In genomic region chr2:117040211-117040610, GRCm38 (mm10) we compare ENCODE assay signal across 25 mouse cellular contexts.
A peak's percentile ranks its signal among the peaks of the same experiment; 100 is the strongest.
DNase-seq lines count a peak whose midpoint lies in the region; ATAC-seq and TF ChIP-seq lines count a peak whose summit lies in the region.
"Had no signal": no experiment of that assay in that cellular context is flagged by ENCODE, and none has a peak within 500 bp of the region (broad histone marks: within the 10 kb centered on the region; RNA-seq: fewer than 3 reads in every experiment).

No protein-coding gene starts in this region.

- no peaks in the 10 kb centered on the region for H3K27me3 ChIP-seq in embryonic facial prominence, embryonic 13.5 days
- H3K27me3 ChIP-seq in embryonic facial prominence, embryonic 10.5 days (replicated peaks; ENCODE audit: low read depth, poor library complexity, severe bottlenecking) = no peaks in the 10 kb centered on the region
- no peaks in the 10 kb centered on the region for H3K27me3 ChIP-seq in kidney, postnatal 0 days (ENCODE audit: insufficient read depth, low read length)
- no peaks in the 10 kb centered on the region for H3K27me3 ChIP-seq in kidney, embryonic 14.5 days (ENCODE audit: control insufficient read depth, insufficient read depth, low read length)
- H3K27me3 ChIP-seq: CH12.LX; heart, embryonic 12.5 days; neural tube, embryonic 12.5 days had no signal

- H3K4me3 ChIP-seq in embryonic facial prominence, embryonic 13.5 days = no peak overlapping the region
- no peak overlapping the region for H3K4me3 ChIP-seq in embryonic facial prominence, embryonic 10.5 days
- no peak overlapping the region for H3K4me3 ChIP-seq in kidney, postnatal 0 days (replicated peaks; ENCODE audit: low read depth, low read length)
- no peak overlapping the region for H3K4me3 ChIP-seq in kidney, embryonic 14.5 days (ENCODE audit: low read length)
- H3K4me3 ChIP-seq: heart, embryonic 12.5 days; neural tube, embryonic 12.5 days had no signal

- no peak overlapping the region for H3K4me2 ChIP-seq in embryonic facial prominence, embryonic 13.5 days
- no peak overlapping the region for H3K4me2 ChIP-seq in kidney, postnatal 0 days (ENCODE audit: low read length)
- no peak overlapping the region for H3K4me2 ChIP-seq in kidney, embryonic 14.5 days (replicated peaks; ENCODE audit: low read depth, low read length)
- H3K4me2 ChIP-seq: heart, embryonic 12.5 days; neural tube, embryonic 12.5 days had no signal

- no peaks in the 10 kb centered on the region for H3K9me3 ChIP-seq in embryonic facial prominence, embryonic 13.5 days
- H3K9me3 ChIP-seq in embryonic facial prominence, embryonic 10.5 days = no peaks in the 10 kb centered on the region
- H3K9me3 ChIP-seq in kidney, postnatal 0 days (replicated peaks; ENCODE audit: low read length) = no peaks in the 10 kb centered on the region
- no peaks in the 10 kb centered on the region for H3K9me3 ChIP-seq in kidney, embryonic 14.5 days (ENCODE audit: control insufficient read depth, low read length)
- H3K9me3 ChIP-seq: heart, embryonic 12.5 days; neural tube, embryonic 12.5 days had no signal

- WGBS in embryonic facial prominence, embryonic 13.5 days = 25% methylated on average over 3 of the region's 3 CpGs
- WGBS in embryonic facial prominence, embryonic 10.5 days = 53% methylated on average over 3 of the region's 3 CpGs
- WGBS in kidney, postnatal 0 days = 36% methylated on average over 3 of the region's 3 CpGs
- 31% methylated on average over 3 of the region's 3 CpGs for WGBS in kidney, embryonic 14.5 days

- H3K4me1 ChIP-seq in embryonic facial prominence, embryonic 13.5 days = peaks cover 37% of the 10 kb centered on the region
- peaks cover 44% of the 10 kb centered on the region for H3K4me1 ChIP-seq in embryonic facial prominence, embryonic 10.5 days
- H3K4me1 ChIP-seq in kidney, postnatal 0 days (replicated peaks; ENCODE audit: insufficient read depth, low read length) = no peaks in the 10 kb centered on the region; the same call in 1 of the 2 replicates
- H3K4me1 ChIP-seq in kidney, embryonic 14.5 days (ENCODE audit: control insufficient read depth, insufficient read depth, low read length) = no peaks in the 10 kb centered on the region

- ATAC-seq in embryonic facial prominence, embryonic 13.5 days (ENCODE audit: insufficient number of reproducible peaks, insufficient read depth, low FRiP score, low TSS enrichment, low read depth) = no peak
- ATAC-seq in kidney, postnatal 0 days (replicated peaks; ENCODE audit: low FRiP score, low read depth) = no peak
- ATAC-seq in kidney, embryonic 14.5 days (ENCODE audit: low FRiP score, low TSS enrichment) = no peak
- ATAC-seq: forebrain, embryonic 14.5 days; intestine, embryonic 16.5 days had no signal

- TF ChIP-seq CTCF in kidney, postnatal 0 days (IDR thresholded peaks at IDR 0.05; ENCODE audit: low read depth) = no peak

- no peak for DNase-seq in embryonic facial prominence, embryonic 10.5 days (ENCODE audit: low spot score)
- DNase-seq in kidney, postnatal 0 days (ENCODE audit: low spot score) = peak; percentile 27
- peak; percentile 44 for DNase-seq in brain, adult 2 months (ENCODE audit: low read depth, low spot score)
- DNase-seq in embryo, embryonic 9.5 days (ENCODE audit: extremely low spot score) = peak; percentile 40
- DNase-seq in urinary bladder, postnatal 4 days (ENCODE audit: low spot score in 2 of 2) = no peak
- DNase-seq: adrenal gland, adult 8-10 months; cerebellum, adult 11 months; cerebellum, adult 9-10 months; cerebellum, postnatal 36 days; gastrocnemius, postnatal 14 days; heart, postnatal 10 days; kidney, adult 8-10 months; kidney, postnatal 25 days; liver; lung, adult 2 months; lung, postnatal 10 days had no signal

- peak overlapping the region; percentile 66 for H3K27ac ChIP-seq in embryonic facial prominence, embryonic 13.5 days
- H3K27ac ChIP-seq in embryonic facial prominence, embryonic 10.5 days (replicated peaks) = no peak overlapping the region
- no peak overlapping the region for H3K27ac ChIP-seq in kidney, postnatal 0 days
- H3K27ac ChIP-seq in kidney, embryonic 14.5 days (ENCODE audit: low read depth, low read length) = no peak overlapping the region
- H3K27ac ChIP-seq: liver, embryonic 14.5 days; macrophage; neural tube, embryonic 12.5 days had no signal

- no peaks in the 10 kb centered on the region for H3K36me3 ChIP-seq in embryonic facial prominence, embryonic 13.5 days
- H3K36me3 ChIP-seq in embryonic facial prominence, embryonic 10.5 days (replicated peaks) = no peaks in the 10 kb centered on the region
- no peaks in the 10 kb centered on the region for H3K36me3 ChIP-seq in kidney, postnatal 0 days (ENCODE audit: insufficient read depth, low read length)
- no peaks in the 10 kb centered on the region for H3K36me3 ChIP-seq in kidney, embryonic 14.5 days (ENCODE audit: control insufficient read depth, insufficient read depth, low read length)
- H3K36me3 ChIP-seq: heart, embryonic 12.5 days; neural tube, embryonic 12.5 days had no signal

- no peak overlapping the region for H3K9ac ChIP-seq in embryonic facial prominence, embryonic 13.5 days
- no peak overlapping the region for H3K9ac ChIP-seq in kidney, postnatal 0 days (ENCODE audit: low read depth, low read length)
- no peak overlapping the region for H3K9ac ChIP-seq in kidney, embryonic 14.5 days (ENCODE audit: low read depth, low read length)
- H3K9ac ChIP-seq: heart, embryonic 12.5 days; liver, embryonic 14.5 days; neural tube, embryonic 12.5 days had no signal

Comparison
In these comparisons a context has a peak if more than half of its experiments do, and no peak if none do; other contexts are left out.
1. DNase-seq: peak in kidney, postnatal 0 days (single experiment), brain, adult 2 months (single experiment) and embryo, embryonic 9.5 days (single experiment); none in embryonic facial prominence, embryonic 10.5 days (single experiment) and urinary bladder, postnatal 4 days (0 of 2).